Mouse (Mus musculus): ENCODE measurements around the gene Ywhae. TPM values are rescaled to one million over a fixed set of nuclear protein-coding genes. Genes with fewer than 3 reads are reported as not detected.

Ywhae gene
- polyA plus RNA-seq, 1 experiment from 2014 or later, result 710 TPM

GRCm38 (mm10) chr11:75744761-75745160, 12.1 kb downstream of the Ywhae start:
- H3K4me2 ChIP-seq, result no peak overlapping the region
- 85% methylated on average over 3 of the region's 3 CpGs for WGBS
- H3K27ac ChIP-seq (ENCODE audit: low read depth, low read length), result no peak overlapping the region
- no peak for ATAC-seq (replicated peaks; ENCODE audit: low FRiP score)
- no peak overlapping the region for H3K4me3 ChIP-seq (ENCODE audit: low read depth, low read length)
- no peaks in the 10 kb centered on the region for H3K27me3 ChIP-seq (replicated peaks; ENCODE audit: control insufficient read depth, insufficient read depth, low read length)
- peaks cover 24% of the 10 kb centered on the region for H3K4me1 ChIP-seq (replicated peaks; ENCODE audit: control insufficient read depth, insufficient read depth, low read length)
- no peaks in the 10 kb centered on the region for H3K9me3 ChIP-seq (ENCODE audit: control insufficient read depth, low read length)
- H3K9ac ChIP-seq (ENCODE audit: low read depth, low read length), result no peak overlapping the region
- no peak for DNase-seq (ENCODE audit: low spot score)
- H3K36me3 ChIP-seq (ENCODE audit: control insufficient read depth, insufficient read depth, low read length), result peaks cover 12% of the 10 kb centered on the region; the same call in 1 of the 2 replicates

- Histone ChIP-seq H3K9ac (ENCODE audit: low read depth, low read length) (no peak overlapping the region), H3K27ac (ENCODE audit: low read depth, low read length) (no peak overlapping the region), H3K27me3 (replicated peaks; ENCODE audit: control insufficient read depth, insufficient read depth, low read length) (no peaks in the 10 kb centered on the region), H3K4me2 (no peak overlapping the region), H3K4me3 (ENCODE audit: low read depth, low read length) (no peak overlapping the region), H3K4me1 (replicated peaks; ENCODE audit: control insufficient read depth, insufficient read depth, low read length) (peaks cover 11% of the 10 kb centered on the region), H3K36me3 (ENCODE audit: control insufficient read depth, insufficient read depth, low read length) (peaks cover 8% of the 10 kb centered on the region; the same call in 1 of the 2 replicates), H3K9me3 (ENCODE audit: control insufficient read depth, low read length) (no peaks in the 10 kb centered on the region)
- WGBS, result 85% methylated on average over 1 of the region's 1 CpGs
- no peak for DNase-seq (ENCODE audit: low spot score)
- no peak for ATAC-seq (replicated peaks; ENCODE audit: low FRiP score)
These were observed 17.9 kb downstream of the Ywhae start for GRCm38 (mm10) chr11:75750537-75750936.

GRCm38 (mm10) chr11:75751082-75751481, 18.4 kb downstream of the Ywhae start:
- Histone ChIP-seq H3K36me3 (ENCODE audit: control insufficient read depth, insufficient read depth, low read length) (peaks cover 12% of the 10 kb centered on the region; the same call in 1 of the 2 replicates), H3K4me2 (no peak overlapping the region), H3K9ac (ENCODE audit: low read depth, low read length) (no peak overlapping the region), H3K27me3 (replicated peaks; ENCODE audit: control insufficient read depth, insufficient read depth, low read length) (no peaks in the 10 kb centered on the region), H3K9me3 (ENCODE audit: control insufficient read depth, low read length) (no peaks in the 10 kb centered on the region), H3K4me3 (ENCODE audit: low read depth, low read length) (no peak overlapping the region), H3K27ac (ENCODE audit: low read depth, low read length) (no peak overlapping the region), H3K4me1 (replicated peaks; ENCODE audit: control insufficient read depth, insufficient read depth, low read length) (peaks cover 11% of the 10 kb centered on the region)
- no peak for ATAC-seq (replicated peaks; ENCODE audit: low FRiP score)
- 77% methylated on average over 4 of the region's 4 CpGs for WGBS
- no peak for DNase-seq (ENCODE audit: low spot score)

DNA sequence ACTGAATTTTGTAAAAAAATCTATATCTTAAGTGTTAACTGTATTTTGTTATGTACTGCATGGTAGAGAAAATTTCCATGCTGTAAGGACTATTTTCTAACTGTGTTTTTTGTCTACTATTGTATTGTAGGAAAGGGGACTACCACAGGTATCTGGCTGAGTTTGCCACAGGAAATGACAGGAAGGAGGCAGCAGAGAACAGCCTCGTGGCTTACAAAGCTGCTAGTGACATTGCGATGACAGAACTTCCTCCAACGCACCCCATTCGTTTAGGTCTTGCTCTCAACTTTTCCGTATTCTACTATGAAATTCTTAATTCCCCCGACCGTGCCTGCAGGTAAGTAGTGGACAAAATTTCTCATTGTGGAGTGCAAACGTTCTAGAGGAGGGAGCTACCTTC, 24.0 kb downstream of the Ywhae start:
- no peak for ATAC-seq (replicated peaks; ENCODE audit: low FRiP score)
- Histone ChIP-seq H3K4me2 (no peak overlapping the region), H3K4me1 (replicated peaks; ENCODE audit: control insufficient read depth, insufficient read depth, low read length) (no peaks in the 10 kb centered on the region), H3K27ac (ENCODE audit: low read depth, low read length) (no peak overlapping the region), H3K4me3 (ENCODE audit: low read depth, low read length) (no peak overlapping the region), H3K9ac (ENCODE audit: low read depth, low read length) (no peak overlapping the region), H3K36me3 (ENCODE audit: control insufficient read depth, insufficient read depth, low read length) (peaks cover 39% of the 10 kb centered on the region), H3K27me3 (replicated peaks; ENCODE audit: control insufficient read depth, insufficient read depth, low read length) (no peaks in the 10 kb centered on the region), H3K9me3 (ENCODE audit: control insufficient read depth, low read length) (no peaks in the 10 kb centered on the region)
- no peak for DNase-seq (ENCODE audit: low spot score)
- 86% methylated on average over 8 of the region's 8 CpGs for WGBS

DNA sequence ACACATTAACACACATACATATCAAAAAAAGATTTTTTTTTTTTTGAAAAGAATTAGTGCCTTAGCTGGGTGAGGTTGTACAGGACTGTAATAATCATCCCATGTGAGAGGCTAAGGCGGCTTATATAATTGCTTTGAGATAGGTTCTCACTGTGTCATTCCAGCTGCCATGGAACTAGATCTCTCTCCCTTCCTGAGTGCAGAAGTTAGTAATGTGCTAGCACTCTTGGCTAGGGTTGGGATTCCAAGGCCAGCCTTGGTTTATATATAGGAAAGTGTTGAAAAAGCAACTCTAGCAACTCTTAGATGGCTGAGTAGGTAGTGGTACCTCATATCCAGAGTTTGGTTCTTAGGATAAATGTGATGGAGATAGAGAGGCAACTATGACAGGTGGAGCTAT, 25.9 kb downstream of the Ywhae start:
- Histone ChIP-seq H3K9me3 (ENCODE audit: control insufficient read depth, low read length) (no peaks in the 10 kb centered on the region), H3K4me1 (replicated peaks; ENCODE audit: control insufficient read depth, insufficient read depth, low read length) (no peaks in the 10 kb centered on the region), H3K27me3 (replicated peaks; ENCODE audit: control insufficient read depth, insufficient read depth, low read length) (no peaks in the 10 kb centered on the region), H3K4me2 (no peak overlapping the region), H3K9ac (ENCODE audit: low read depth, low read length) (no peak overlapping the region), H3K4me3 (ENCODE audit: low read depth, low read length) (no peak overlapping the region), H3K36me3 (ENCODE audit: control insufficient read depth, insufficient read depth, low read length) (peaks cover 35% of the 10 kb centered on the region), H3K27ac (ENCODE audit: low read depth, low read length) (no peak overlapping the region)
- WGBS, result 91% methylated on average over 1 of the region's 1 CpGs
- ATAC-seq (replicated peaks; ENCODE audit: low FRiP score) (no peak), DNase-seq (ENCODE audit: low spot score) (no peak)

DNA sequence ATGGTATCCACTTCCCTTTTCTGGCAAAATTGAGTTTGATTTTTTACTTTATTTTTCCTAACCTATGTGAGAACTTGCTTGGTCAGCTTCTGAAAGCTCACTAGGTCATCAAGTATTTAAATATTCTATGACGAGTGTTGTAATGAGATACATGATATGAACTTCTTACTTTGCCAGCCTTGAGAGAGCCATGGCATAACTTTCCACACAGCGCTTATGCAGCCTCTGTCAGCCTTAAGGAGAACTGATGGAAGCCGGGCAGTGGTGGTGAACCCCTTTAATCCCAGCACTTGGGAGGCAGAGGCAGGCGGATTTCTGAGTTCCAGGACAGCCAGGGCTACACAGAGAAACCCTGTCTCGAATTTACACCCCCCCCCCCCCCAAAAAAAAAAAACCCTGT, 28.1 kb downstream of the Ywhae start:
- WGBS, result 86% methylated on average over 5 of the region's 5 CpGs
- no peak overlapping the region for H3K4me3 ChIP-seq (ENCODE audit: low read depth, low read length)
- H3K36me3 ChIP-seq (ENCODE audit: control insufficient read depth, insufficient read depth, low read length), result peaks cover 35% of the 10 kb centered on the region
- no peak overlapping the region for H3K4me2 ChIP-seq
- no peak overlapping the region for H3K9ac ChIP-seq (ENCODE audit: low read depth, low read length)
- DNase-seq (ENCODE audit: low spot score) (no peak), ATAC-seq (replicated peaks; ENCODE audit: low FRiP score) (no peak)
- H3K4me1 ChIP-seq (replicated peaks; ENCODE audit: control insufficient read depth, insufficient read depth, low read length), result no peaks in the 10 kb centered on the region
- no peaks in the 10 kb centered on the region for H3K27me3 ChIP-seq (replicated peaks; ENCODE audit: control insufficient read depth, insufficient read depth, low read length)
- no peak overlapping the region for H3K27ac ChIP-seq (ENCODE audit: low read depth, low read length)
- H3K9me3 ChIP-seq (ENCODE audit: control insufficient read depth, low read length), result no peaks in the 10 kb centered on the region

DNA sequence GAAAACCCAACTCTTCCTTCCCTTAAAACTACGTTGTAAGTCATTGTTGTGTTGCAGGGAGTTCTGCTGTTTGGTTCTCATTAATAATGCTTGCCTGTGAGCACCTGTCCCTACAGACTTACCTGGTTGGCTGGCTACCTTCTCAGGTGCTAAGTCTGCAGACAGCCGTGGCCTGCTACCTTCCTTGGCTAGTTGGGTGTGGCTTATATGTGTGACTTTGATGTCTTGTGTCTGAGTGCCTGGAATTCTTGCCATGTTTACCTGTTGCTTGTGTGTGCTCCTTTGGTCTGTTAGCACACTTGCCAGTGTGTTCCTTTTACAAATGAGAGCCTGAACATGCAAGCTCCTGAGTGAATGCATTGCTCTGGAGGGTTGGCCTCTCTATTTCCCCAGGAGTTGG, 30.0 kb downstream of the Ywhae start:
- H3K36me3 ChIP-seq (ENCODE audit: control insufficient read depth, insufficient read depth, low read length), result peaks cover 27% of the 10 kb centered on the region
- no peak for DNase-seq (ENCODE audit: low spot score)
- ATAC-seq (replicated peaks; ENCODE audit: low FRiP score), result no peak
- no peak overlapping the region for H3K27ac ChIP-seq (ENCODE audit: low read depth, low read length)
- H3K9ac ChIP-seq (ENCODE audit: low read depth, low read length), result no peak overlapping the region
- 82% methylated on average over 2 of the region's 2 CpGs for WGBS
- H3K4me3 ChIP-seq (ENCODE audit: low read depth, low read length), result no peak overlapping the region
- no peaks in the 10 kb centered on the region for H3K9me3 ChIP-seq (ENCODE audit: control insufficient read depth, low read length)
- H3K27me3 ChIP-seq (replicated peaks; ENCODE audit: control insufficient read depth, insufficient read depth, low read length), result no peaks in the 10 kb centered on the region
- no peak overlapping the region for H3K4me2 ChIP-seq
- H3K4me1 ChIP-seq (replicated peaks; ENCODE audit: control insufficient read depth, insufficient read depth, low read length), result no peaks in the 10 kb centered on the region

DNA sequence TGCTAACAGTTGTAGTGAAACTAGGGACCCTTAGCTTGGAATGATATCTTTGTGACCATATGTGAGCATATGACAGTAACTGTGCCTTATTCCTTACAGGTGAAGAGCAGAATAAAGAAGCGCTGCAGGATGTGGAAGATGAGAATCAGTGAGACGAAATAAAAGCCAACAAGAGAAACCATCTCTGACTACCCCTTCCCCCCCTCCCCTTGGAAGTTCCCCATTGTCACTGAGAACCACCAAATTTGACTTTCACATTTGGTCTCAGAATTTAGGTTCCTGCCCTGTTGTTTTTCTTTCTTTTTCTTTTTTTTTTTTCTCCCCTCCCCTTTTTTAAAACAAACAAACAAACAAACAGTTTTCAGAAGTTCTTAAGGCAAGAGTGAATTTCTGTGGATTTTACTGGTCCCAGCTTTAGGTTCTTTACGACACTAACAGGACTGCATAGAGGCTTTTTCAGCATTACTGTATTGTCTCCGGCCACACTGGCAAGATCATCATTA, 31.9 kb downstream of the Ywhae start:
- H3K27me3 ChIP-seq (replicated peaks; ENCODE audit: control insufficient read depth, insufficient read depth, low read length), result no peaks in the 10 kb centered on the region
- H3K27ac ChIP-seq (ENCODE audit: low read depth, low read length), result no peak overlapping the region
- no peak overlapping the region for H3K4me2 ChIP-seq
- H3K9me3 ChIP-seq (ENCODE audit: control insufficient read depth, low read length), result no peaks in the 10 kb centered on the region
- no peak for DNase-seq (ENCODE audit: low spot score)
- no peak overlapping the region for H3K9ac ChIP-seq (ENCODE audit: low read depth, low read length)
- H3K36me3 ChIP-seq (ENCODE audit: control insufficient read depth, insufficient read depth, low read length), result peaks cover 16% of the 10 kb centered on the region
- ATAC-seq (replicated peaks; ENCODE audit: low FRiP score), result no peak
- H3K4me1 ChIP-seq (replicated peaks; ENCODE audit: control insufficient read depth, insufficient read depth, low read length), result peaks cover 4% of the 10 kb centered on the region
- WGBS, result 80% methylated on average over 4 of the region's 4 CpGs
- H3K4me3 ChIP-seq (ENCODE audit: low read depth, low read length), result no peak overlapping the region

- H3K4me3 ChIP-seq (ENCODE audit: low read depth, low read length), result no peak overlapping the region
- peaks cover 4% of the 10 kb centered on the region for H3K4me1 ChIP-seq (replicated peaks; ENCODE audit: control insufficient read depth, insufficient read depth, low read length)
- DNase-seq (ENCODE audit: low spot score) (no peak), ATAC-seq (replicated peaks; ENCODE audit: low FRiP score) (no peak)
- H3K36me3 ChIP-seq (ENCODE audit: control insufficient read depth, insufficient read depth, low read length), result peaks cover 16% of the 10 kb centered on the region
- no peaks in the 10 kb centered on the region for H3K27me3 ChIP-seq (replicated peaks; ENCODE audit: control insufficient read depth, insufficient read depth, low read length)
- no peak overlapping the region for H3K27ac ChIP-seq (ENCODE audit: low read depth, low read length)
- H3K4me2 ChIP-seq, result no peak overlapping the region
- 90% methylated on average over 8 of the region's 8 CpGs for WGBS
- no peak overlapping the region for H3K9ac ChIP-seq (ENCODE audit: low read depth, low read length)
- H3K9me3 ChIP-seq (ENCODE audit: control insufficient read depth, low read length), result no peaks in the 10 kb centered on the region
These were observed 32.5 kb downstream of the Ywhae start for GRCm38 (mm10) chr11:75765161-75765560.

Data from liver, embryonic 11.5 days (tissue).